Comparison of ENCODE assay signal across 13 mouse cellular contexts in the genomic region with DNA sequence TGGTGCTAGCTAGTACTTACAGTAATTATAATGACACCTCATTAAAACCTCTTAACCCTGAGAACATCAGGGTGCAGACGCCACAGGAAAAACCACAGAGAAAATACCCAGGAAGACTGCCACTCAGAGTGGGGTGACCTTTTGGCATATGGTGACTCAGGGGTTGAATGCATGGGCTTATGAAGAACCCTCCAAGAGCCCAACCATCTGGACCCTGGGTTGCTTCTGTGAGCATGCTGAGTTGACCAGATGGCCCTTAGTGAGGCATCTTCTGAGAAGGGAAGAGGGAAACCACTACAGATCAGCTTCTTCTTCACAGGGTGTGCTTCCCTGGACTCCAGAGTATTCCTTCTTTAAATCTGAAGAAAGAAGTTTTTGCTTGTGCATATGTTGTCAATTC.
DNase-seq lines count a peak whose midpoint lies in the region.
"Had no signal": no experiment of that assay in that cellular context is flagged by ENCODE, and none has a peak within 500 bp of the region (broad histone marks: within the 10 kb centered on the region; RNA-seq: fewer than 3 reads in every experiment).

No protein-coding gene starts in this region.

- intact Hi-C loops in left cerebral cortex, postnatal 4 days (cut with DNase I) = no loop called here
- intact Hi-C loops in left cerebral cortex, postnatal 25 days (cut with DNase I) = no loop called here

- peak; percentile 27 for DNase-seq in left cerebral cortex, postnatal 4 days
- no peak for DNase-seq in left cerebral cortex, postnatal 25 days (ENCODE audit: low spot score in 2 of 2)
- peak; percentile 82 to 89 for DNase-seq in cerebellum, adult 18-20 months
- DNase-seq in cerebellum, adult 9-11 months = peak; percentile 92
- peak; percentile 78 to 85 for DNase-seq in cerebellum, postnatal 36 days
- DNase-seq in layer of hippocampus, adult 18-20 months (ENCODE audit: low spot score in 2 of 2) = no peak
- DNase-seq in embryo, embryonic 11 days = no peak
- no peak for DNase-seq in layer of hippocampus, postnatal 25 days (ENCODE audit: extremely low spot score in 1 of 2, low spot score in 1 of 2)
- DNase-seq: adrenal gland, postnatal 10 days; gastrocnemius, adult 2 months; gastrocnemius, postnatal 25 days; heart, postnatal 10 days; heart, postnatal 4 days had no signal

Comparison
In these comparisons a context has a peak if more than half of its experiments do, and no peak if none do; other contexts are left out.
1. DNase-seq: peak in left cerebral cortex, postnatal 4 days (single experiment), cerebellum, adult 18-20 months (2 of 2), cerebellum, adult 9-11 months (single experiment) and cerebellum, postnatal 36 days (2 of 2); none in left cerebral cortex, postnatal 25 days (0 of 2), layer of hippocampus, adult 18-20 months (0 of 2), embryo, embryonic 11 days (single experiment) and layer of hippocampus, postnatal 25 days (0 of 2).